Mouse (Mus musculus): ENCODE data around the gene Cort.

- TF ChIP-seq CTCF (IDR thresholded peaks at IDR 0.05; ENCODE audit: borderline replicate concordance, control insufficient read depth, extremely low read depth, insufficient read depth, low read length, poor library complexity) (no peak), POLR2A (IDR thresholded peaks at IDR 0.05; ENCODE audit: control insufficient read depth, extremely low read depth, insufficient read depth, low read length, poor library complexity) (no peak)
Measured at GRCm38 (mm10) chr4:149154859-149155258, 28.3 kb upstream of the Cort start.
